Mouse (Mus musculus): ENCODE data around the gene Rgl2.

DNA sequence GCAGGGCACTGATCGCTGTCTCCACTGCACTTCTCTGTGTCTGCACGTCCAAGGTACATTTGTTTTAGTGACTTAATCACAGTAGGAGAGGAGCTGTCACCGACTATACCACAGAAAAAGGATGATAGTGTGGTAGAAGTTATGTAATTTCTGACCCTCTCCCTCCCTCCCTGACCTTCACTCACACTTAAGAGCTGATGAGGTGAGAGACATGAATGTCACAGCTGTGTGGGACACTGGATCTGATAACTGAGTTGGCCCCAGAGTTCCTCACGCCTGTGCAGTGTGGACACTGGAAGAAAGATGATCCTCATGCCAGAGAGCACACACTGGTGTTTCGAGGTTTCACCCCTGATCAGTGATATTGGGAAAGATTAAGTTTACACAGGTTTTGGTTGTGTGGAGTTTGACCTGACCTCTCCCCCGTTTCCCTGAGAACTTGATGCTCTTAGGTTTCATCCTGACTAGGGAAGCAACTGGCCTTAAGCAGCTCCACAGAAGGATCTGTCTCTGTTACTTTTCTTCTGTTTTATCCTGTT, 50.2 kb downstream of the Rgl2 start:
- TF ChIP-seq CTCF (IDR thresholded peaks at IDR 0.05; ENCODE audit: low read depth, low read length) = no peak
- no peak for TF ChIP-seq POLR2A (IDR thresholded peaks at IDR 0.05; ENCODE audit: insufficient read depth, low read length)

Data from ES-Bruce4 (cell line).